Mouse (Mus musculus) bone marrow macrophage, adult 2 months (primary cell): ENCODE results near the gene Wdhd1. TPM values are rescaled to one million over a fixed set of nuclear protein-coding genes. Genes with fewer than 3 reads are reported as not detected.

ENCODE experiments used
- H3K27ac ChIP-seq: 2 replicates; pipeline ENCODE4 v1.5.1; 2012; ENCODE audit warnings: low read depth, low read length; ENCODE audit not compliant: insufficient read depth
- H3K4me1 ChIP-seq: 2 replicates; pipeline ENCODE4 v1.6.1; 2012; ENCODE audit warnings: low read length; ENCODE audit not compliant: control insufficient read depth, insufficient read depth
- H3K4me3 ChIP-seq: 2 replicates; pipeline ENCODE4 v1.5.1; 2012; ENCODE audit warnings: mild to moderate bottlenecking, low read length, moderate library complexity; ENCODE audit not compliant: insufficient read depth
- CTCF ChIP-seq: IDR thresholded peaks from 2 replicates; pipeline ENCODE4 v1.5.1; 2012; ENCODE audit warnings: low read depth, mild to moderate bottlenecking, low read length, moderate library complexity
- POLR2A ChIP-seq: IDR thresholded peaks from 2 replicates; pipeline ENCODE4 v1.6.1; 2012; ENCODE audit warnings: mild to moderate bottlenecking, low read depth, low read length, borderline replicate concordance
- polyA plus RNA-seq: library from polyadenylated mRNA; stranded (reverse); fragments of >200 nt; gene quantifications from 2 replicates; pipeline ENCODE4 v1.2.4, GENCODE M21; 2012; ENCODE audit not compliant: missing spikeins, insufficient read depth, insufficient read length

The Wdhd1 gene
- polyA plus RNA-seq, 1 experiment, result 16.7 TPM

- Histone ChIP-seq H3K4me1 (no peaks in the 10 kb centered on the region; the same call in 1 of the 2 replicates), H3K4me3 (no peak overlapping the region), H3K27ac (no peak overlapping the region)
- TF ChIP-seq CTCF, result no peak
- no peak for TF ChIP-seq POLR2A
These were observed 66.9 kb downstream of the Wdhd1 start for GRCm38 (mm10) chr14:47209669-47210164.

DNA sequence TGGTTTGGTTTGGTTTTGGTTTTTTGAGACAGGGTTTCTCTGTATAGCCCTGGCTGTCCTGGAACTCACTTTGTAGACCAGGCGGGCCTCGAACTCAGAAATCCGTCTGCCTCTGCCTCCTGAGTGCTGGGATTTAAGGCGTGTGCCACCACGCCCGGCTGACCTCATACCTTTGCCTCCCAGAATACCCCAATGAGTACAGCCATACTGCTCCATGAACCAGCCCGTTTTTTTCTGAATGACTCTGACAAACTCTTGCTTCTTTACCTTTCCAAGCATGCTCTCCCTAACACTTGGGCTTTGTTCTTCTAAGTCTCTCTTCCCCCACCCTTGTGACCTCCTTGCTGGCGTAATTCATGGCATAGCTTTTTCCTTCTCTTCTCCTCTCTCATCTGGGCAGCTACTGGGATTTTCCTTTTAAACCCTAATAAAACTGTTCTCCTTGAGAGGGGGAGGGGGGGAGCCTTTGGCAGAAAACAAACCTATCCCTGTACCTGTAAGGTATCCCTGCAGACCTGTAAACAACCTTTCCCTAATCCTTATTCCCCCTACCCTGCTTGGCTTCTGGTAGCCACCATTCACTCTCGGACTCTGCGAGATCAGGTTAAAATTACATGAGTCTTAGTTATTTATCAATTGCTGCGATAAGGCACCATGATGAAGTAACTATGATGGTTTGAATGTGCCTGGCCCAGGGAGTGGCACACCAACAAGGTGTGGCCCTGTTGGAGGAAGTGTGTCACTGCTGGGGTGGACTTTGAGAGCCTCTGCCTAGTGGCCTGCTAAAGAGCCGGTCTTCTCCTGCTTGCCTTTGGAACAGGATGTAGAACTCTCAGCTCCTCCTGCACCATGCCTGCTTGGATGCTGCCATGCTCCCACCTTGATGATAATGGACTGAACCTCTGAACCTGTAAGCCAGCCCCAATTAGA lies 67.8 kb downstream of the Wdhd1 start:
- H3K4me1 ChIP-seq, result no peaks in the 10 kb centered on the region; the same call in 1 of the 2 replicates
- no peak overlapping the region for H3K4me3 ChIP-seq
- TF ChIP-seq CTCF, result no peak
- no peak for TF ChIP-seq POLR2A
- H3K27ac ChIP-seq, result no peak overlapping the region

DNA sequence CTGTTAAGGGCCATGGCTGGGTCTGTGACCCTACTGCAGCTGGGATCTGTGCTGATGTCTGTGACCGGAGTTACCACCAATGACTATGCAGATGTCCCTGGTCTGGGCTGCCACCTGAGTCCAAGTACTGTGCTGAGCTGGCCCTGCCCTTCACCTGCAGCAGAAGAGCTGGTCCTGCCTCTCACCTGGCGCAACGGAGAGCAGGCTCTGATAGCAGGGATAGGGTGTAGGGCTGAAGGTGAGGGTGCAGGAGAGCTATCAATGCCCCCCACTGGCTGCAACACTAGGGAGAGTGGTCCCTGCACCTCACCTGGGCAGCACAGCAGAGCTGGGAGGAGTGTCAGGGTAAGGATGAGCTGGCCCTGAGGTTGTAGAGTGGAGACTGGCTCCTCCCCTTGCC lies 70.1 kb downstream of the Wdhd1 start:
- TF ChIP-seq POLR2A (no peak), CTCF (no peak)
- Histone ChIP-seq H3K27ac (no peak overlapping the region), H3K4me1 (no peaks in the 10 kb centered on the region; the same call in 1 of the 2 replicates), H3K4me3 (no peak overlapping the region)

- Histone ChIP-seq H3K27ac (no peak overlapping the region), H3K4me1 (no peaks in the 10 kb centered on the region; the same call in 1 of the 2 replicates), H3K4me3 (no peak overlapping the region)
- no peak for TF ChIP-seq POLR2A
- no peak for TF ChIP-seq CTCF
These were observed 71.2 kb downstream of the Wdhd1 start for GRCm38 (mm10) chr14:47205270-47205972.

DNA sequence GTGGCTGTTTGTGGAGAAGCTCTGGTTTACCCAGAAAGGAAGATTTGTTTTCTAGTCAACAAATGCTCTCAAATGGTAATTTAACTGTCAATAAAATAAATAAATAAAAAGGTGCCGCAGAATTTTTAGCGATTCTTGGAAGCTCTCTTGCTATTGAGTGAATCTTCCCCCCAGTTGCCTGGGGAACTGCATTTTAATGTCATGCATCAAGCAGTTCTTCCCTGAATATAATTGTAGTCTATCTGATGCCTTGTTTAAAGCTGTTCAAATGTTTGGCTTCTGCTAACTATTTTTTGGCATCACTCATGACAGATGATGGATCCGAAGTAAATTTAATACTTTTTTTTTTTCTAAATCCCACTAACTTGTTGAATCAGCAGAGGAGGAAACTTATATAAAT lies 79.3 kb downstream of the Wdhd1 start:
- H3K27ac ChIP-seq, result no peak overlapping the region
- no peak overlapping the region for H3K4me3 ChIP-seq
- TF ChIP-seq POLR2A (no peak), CTCF (no peak)
- no peaks in the 10 kb centered on the region for H3K4me1 ChIP-seq

- TF ChIP-seq CTCF, result no peak
- TF ChIP-seq POLR2A, result no peak
- Histone ChIP-seq H3K4me1 (no peaks in the 10 kb centered on the region), H3K27ac (no peak overlapping the region), H3K4me3 (no peak overlapping the region)
These were observed 79.9 kb downstream of the Wdhd1 start for GRCm38 (mm10) chr14:47196711-47197110.

GRCm38 (mm10) chr14:47194096-47194495 lies 82.6 kb downstream of the Wdhd1 start:
- H3K27ac ChIP-seq, result no peak overlapping the region
- no peaks in the 10 kb centered on the region; the same call in 1 of the 2 replicates for H3K4me1 ChIP-seq
- TF ChIP-seq CTCF (peak; percentile 20; the same call in 1 of the 2 replicates), POLR2A (no peak)
- no peak overlapping the region for H3K4me3 ChIP-seq

- TF ChIP-seq CTCF (no peak), POLR2A (no peak)
- Histone ChIP-seq H3K4me1 (no peaks in the 10 kb centered on the region; the same call in 1 of the 2 replicates), H3K27ac (no peak overlapping the region), H3K4me3 (no peak overlapping the region)
These were observed 83.2 kb downstream of the Wdhd1 start for GRCm38 (mm10) chr14:47193506-47193905.

DNA sequence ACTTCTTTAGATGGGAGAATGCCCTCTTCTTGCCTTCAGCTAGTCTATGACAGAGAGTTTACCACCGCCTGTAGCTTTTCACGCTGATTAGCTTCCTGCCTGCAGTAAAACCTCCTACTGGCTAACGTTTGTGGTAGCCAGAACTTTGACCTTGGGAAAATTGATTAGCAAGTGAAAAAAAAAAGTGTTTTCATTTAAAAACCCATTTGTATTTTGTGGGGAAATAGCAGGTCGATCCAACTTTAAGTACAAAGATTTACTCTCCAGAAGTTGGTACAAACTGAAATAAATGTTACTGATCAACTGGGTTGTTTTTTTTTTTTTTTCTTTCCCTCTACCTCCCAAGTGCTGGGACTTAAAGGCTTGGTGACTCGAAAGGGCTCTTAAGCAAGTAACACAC lies 84.8 kb downstream of the Wdhd1 start:
- peaks cover 7% of the 10 kb centered on the region for H3K4me1 ChIP-seq
- TF ChIP-seq CTCF, result no peak
- no peak overlapping the region for H3K27ac ChIP-seq
- no peak overlapping the region for H3K4me3 ChIP-seq

Other genes starting within 250 kb of the Wdhd1 start
- gene Gch1, start 87.4 kb downstream of the Wdhd1 start, polyA plus RNA-seq, result 10.0 and 12.9 TPM in 2 replicates
- 21.9 and 22.6 TPM in 2 replicates for gene Socs4, start 74 bp upstream of the Wdhd1 start, polyA plus RNA-seq
- 58.0 and 60.7 TPM in 2 replicates for gene Mapk1ip1l, start 21.4 kb upstream of the Wdhd1 start, polyA plus RNA-seq
- gene Lgals3, start 90.9 kb upstream of the Wdhd1 start, polyA plus RNA-seq, result 4,409 and 4,976 TPM in 2 replicates
- gene Dlgap5, start 141.6 kb upstream of the Wdhd1 start, polyA plus RNA-seq, result 17.0 and 22.7 TPM in 2 replicates
- gene Fbxo34, start 173.6 kb upstream of the Wdhd1 start, polyA plus RNA-seq, result 15.3 and 17.6 TPM in 2 replicates